Mouse (Mus musculus) MEL (cell line): Measurements from ENCODE around the gene Tbc1d30.

Source experiments
- CHD1 ChIP-seq: IDR thresholded peaks from 2 replicates; pipeline ENCODE4 v1.6.1; 2012; ENCODE audit warnings: low read depth, mild to moderate bottlenecking, inconsistent platforms, low read length, improper control_type of control experiment
- ELF1 ChIP-seq: IDR thresholded peaks from 2 replicates; pipeline ENCODE4 v1.6.1; 2014; ENCODE audit warnings: low read depth, mild to moderate bottlenecking, inconsistent platforms, low read length, improper control_type of control experiment, moderate library complexity
- EP300 ChIP-seq, 2 experiments: IDR thresholded peaks; 2 replicates each; pipeline ENCODE4 v1.6.1; 2011; ENCODE audit warnings: improper control_type of control experiment in 2 of 2, low read length in 2 of 2, low read depth in 1 of 2, mild to moderate bottlenecking in 1 of 2
- HCFC1 ChIP-seq: IDR thresholded peaks from 2 replicates; pipeline ENCODE4 v1.6.1; 2012; ENCODE audit warnings: low read depth, mild to moderate bottlenecking, inconsistent platforms, low read length, improper control_type of control experiment, moderate library complexity
- MEF2A ChIP-seq: IDR thresholded peaks from 2 replicates; pipeline ENCODE4 v1.6.1; 2014; ENCODE audit warnings: low read depth, mild to moderate bottlenecking, inconsistent platforms, low read length, improper control_type of control experiment; ENCODE audit not compliant: poor library complexity, insufficient replicate concordance, severe bottlenecking; ENCODE audit errors: extremely low read depth
- POLR2A ChIP-seq, 2 experiments: IDR thresholded peaks; 2 replicates each; pipeline ENCODE4 v1.6.1; 2011 to 2012; ENCODE audit warnings: low read length in 2 of 2, mild to moderate bottlenecking in 2 of 2, control low read depth in 1 of 2, improper control_type of control experiment in 1 of 2, low read depth in 1 of 2, moderate library complexity in 1 of 2; ENCODE audit not compliant: control insufficient read depth in 1 of 2, insufficient read depth in 1 of 2, poor library complexity in 1 of 2
- USF1 ChIP-seq: IDR thresholded peaks from 2 replicates; pipeline ENCODE4 v1.6.1; 2014; ENCODE audit warnings: low read depth, mild to moderate bottlenecking, inconsistent platforms, low read length, improper control_type of control experiment, moderate library complexity

- TF ChIP-seq POLR2A (IDR thresholded peaks at IDR 0.05; ENCODE audit: control insufficient read depth in 1 of 2, insufficient read depth in 1 of 2, low read depth in 1 of 2, low read length in 2 of 2, poor library complexity in 1 of 2) = no peak
- no peak for TF ChIP-seq USF1
- TF ChIP-seq HCFC1 = no peak
- no peak for TF ChIP-seq ELF1
- TF ChIP-seq EP300 (IDR thresholded peaks at IDR 0.05; ENCODE audit: low read depth in 1 of 2, low read length in 2 of 2) = no peak
- TF ChIP-seq CHD1 = no peak
- TF ChIP-seq MEF2A = no peak
Observed at GRCm38 (mm10) chr10:121315321-121316283, 35.5 kb downstream of the Tbc1d30 start.
